Mouse (Mus musculus): Measurements from ENCODE around the gene Rhbdd1. TPM values are rescaled to one million over a fixed set of nuclear protein-coding genes. Genes with fewer than 3 reads are reported as not detected.
A peak's percentile ranks its signal among the peaks of the same experiment; 100 is the strongest.

The Rhbdd1 gene
- polyA plus RNA-seq, 1 experiment from 2014 or later, result 12.5 TPM

GRCm38 (mm10) chr1:82395371-82395770 lies 79.1 kb downstream of the Rhbdd1 start:
- Histone ChIP-seq H3K9me3 (ENCODE audit: control insufficient read depth, low read length) (no peaks in the 10 kb centered on the region), H3K27ac (ENCODE audit: low read length) (no peak overlapping the region), H3K9ac (ENCODE audit: low read length) (no peak overlapping the region), H3K4me1 (replicated peaks; ENCODE audit: control insufficient read depth, insufficient read depth, low read length) (no peaks in the 10 kb centered on the region), H3K27me3 (ENCODE audit: control insufficient read depth, insufficient read depth, low read depth, low read length) (no peaks in the 10 kb centered on the region), H3K4me3 (ENCODE audit: low read length) (no peak overlapping the region), H3K4me2 (ENCODE audit: low read depth, low read length) (no peak overlapping the region), H3K36me3 (ENCODE audit: control insufficient read depth, insufficient read depth, low read length) (no peaks in the 10 kb centered on the region)
- WGBS, result 74% methylated on average over 4 of the region's 4 CpGs
- no peak for ATAC-seq (ENCODE audit: low read depth)

- 79% methylated on average over 3 of the region's 3 CpGs for WGBS
- ATAC-seq (ENCODE audit: low read depth), result no peak
- Histone ChIP-seq H3K9me3 (ENCODE audit: control insufficient read depth, low read length) (no peaks in the 10 kb centered on the region), H3K36me3 (ENCODE audit: control insufficient read depth, insufficient read depth, low read length) (no peaks in the 10 kb centered on the region), H3K4me1 (replicated peaks; ENCODE audit: control insufficient read depth, insufficient read depth, low read length) (peaks cover 7% of the 10 kb centered on the region), H3K27me3 (ENCODE audit: control insufficient read depth, insufficient read depth, low read depth, low read length) (no peaks in the 10 kb centered on the region), H3K4me2 (ENCODE audit: low read depth, low read length) (no peak overlapping the region), H3K27ac (ENCODE audit: low read length) (no peak overlapping the region), H3K9ac (ENCODE audit: low read length) (no peak overlapping the region), H3K4me3 (ENCODE audit: low read length) (no peak overlapping the region)
Observed at GRCm38 (mm10) chr1:82407786-82408185, 91.5 kb downstream of the Rhbdd1 start.

- Histone ChIP-seq H3K4me1 (replicated peaks; ENCODE audit: control insufficient read depth, insufficient read depth, low read length) (peaks cover 7% of the 10 kb centered on the region), H3K27me3 (ENCODE audit: control insufficient read depth, insufficient read depth, low read depth, low read length) (no peaks in the 10 kb centered on the region), H3K27ac (ENCODE audit: low read length) (no peak overlapping the region), H3K4me3 (ENCODE audit: low read length) (no peak overlapping the region), H3K36me3 (ENCODE audit: control insufficient read depth, insufficient read depth, low read length) (no peaks in the 10 kb centered on the region), H3K9me3 (ENCODE audit: control insufficient read depth, low read length) (no peaks in the 10 kb centered on the region), H3K9ac (ENCODE audit: low read length) (no peak overlapping the region), H3K4me2 (ENCODE audit: low read depth, low read length) (no peak overlapping the region)
- WGBS, result 88% methylated on average over 9 of the region's 9 CpGs
- ATAC-seq (ENCODE audit: low read depth), result no peak
Observed at GRCm38 (mm10) chr1:82409271-82409670, 93.0 kb downstream of the Rhbdd1 start.

- Histone ChIP-seq H3K27me3 (ENCODE audit: control insufficient read depth, insufficient read depth, low read depth, low read length) (no peaks in the 10 kb centered on the region), H3K27ac (ENCODE audit: low read length) (no peak overlapping the region), H3K9me3 (ENCODE audit: control insufficient read depth, low read length) (no peaks in the 10 kb centered on the region), H3K9ac (ENCODE audit: low read length) (no peak overlapping the region), H3K4me3 (ENCODE audit: low read length) (no peak overlapping the region), H3K4me1 (replicated peaks; ENCODE audit: control insufficient read depth, insufficient read depth, low read length) (peaks cover 7% of the 10 kb centered on the region), H3K36me3 (ENCODE audit: control insufficient read depth, insufficient read depth, low read length) (no peaks in the 10 kb centered on the region), H3K4me2 (ENCODE audit: low read depth, low read length) (no peak overlapping the region)
- 69% methylated on average over 3 of the region's 3 CpGs for WGBS
- no peak for ATAC-seq (ENCODE audit: low read depth)
Observed at GRCm38 (mm10) chr1:82410548-82410947, 94.3 kb downstream of the Rhbdd1 start.

DNA sequence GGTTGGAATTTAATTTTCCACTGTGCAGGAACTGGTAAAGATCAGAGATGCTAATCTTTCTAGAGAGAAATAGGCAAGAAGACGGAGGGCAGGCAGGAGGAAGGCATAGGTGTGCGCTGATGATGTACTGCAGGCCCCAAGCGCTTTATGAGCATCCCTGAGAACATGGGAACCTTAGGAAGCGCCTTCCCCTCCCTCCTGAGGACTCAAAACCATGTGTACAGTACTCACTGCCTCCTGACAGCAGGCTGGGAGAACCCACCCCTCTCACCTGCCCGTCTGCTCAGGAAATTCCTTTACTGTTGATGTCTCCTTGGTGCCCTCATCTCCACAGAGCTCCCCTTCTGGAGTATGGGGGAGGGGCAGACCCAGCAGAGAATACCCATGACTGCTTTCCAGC lies 95.3 kb downstream of the Rhbdd1 start:
- no peak overlapping the region for H3K4me2 ChIP-seq (ENCODE audit: low read depth, low read length)
- H3K9me3 ChIP-seq (ENCODE audit: control insufficient read depth, low read length), result no peaks in the 10 kb centered on the region
- ATAC-seq (ENCODE audit: low read depth), result no peak
- WGBS, result 69% methylated on average over 5 of the region's 5 CpGs
- H3K4me3 ChIP-seq (ENCODE audit: low read length), result no peak overlapping the region
- H3K4me1 ChIP-seq (replicated peaks; ENCODE audit: control insufficient read depth, insufficient read depth, low read length), result peaks cover 7% of the 10 kb centered on the region
- H3K9ac ChIP-seq (ENCODE audit: low read length), result no peak overlapping the region
- H3K27ac ChIP-seq (ENCODE audit: low read length), result no peak overlapping the region
- H3K36me3 ChIP-seq (ENCODE audit: control insufficient read depth, insufficient read depth, low read length), result no peaks in the 10 kb centered on the region
- no peaks in the 10 kb centered on the region for H3K27me3 ChIP-seq (ENCODE audit: control insufficient read depth, insufficient read depth, low read depth, low read length)

DNA sequence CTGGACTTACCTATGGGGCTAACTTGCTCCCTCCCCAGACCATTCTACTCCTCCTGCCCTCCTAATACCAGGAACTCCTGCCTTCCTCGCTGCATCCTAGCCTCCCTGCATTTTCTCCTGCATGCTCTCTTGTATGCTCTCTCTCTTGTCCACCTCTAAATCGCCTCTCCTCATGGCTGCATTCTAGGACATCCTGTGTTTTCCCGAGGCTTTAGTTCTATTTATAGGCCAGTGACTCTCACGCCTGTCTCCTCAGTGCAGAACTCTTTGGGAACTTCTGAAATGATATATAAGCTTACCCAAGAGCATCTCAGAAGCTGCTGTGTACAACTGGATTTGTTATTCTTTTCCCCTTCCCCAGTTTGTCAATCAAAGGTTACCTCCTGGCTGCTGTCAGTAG lies 95.8 kb downstream of the Rhbdd1 start:
- peaks cover 7% of the 10 kb centered on the region for H3K4me1 ChIP-seq (replicated peaks; ENCODE audit: control insufficient read depth, insufficient read depth, low read length)
- no peaks in the 10 kb centered on the region for H3K36me3 ChIP-seq (ENCODE audit: control insufficient read depth, insufficient read depth, low read length)
- H3K27ac ChIP-seq (ENCODE audit: low read length), result no peak overlapping the region
- H3K4me3 ChIP-seq (ENCODE audit: low read length), result no peak overlapping the region
- H3K9me3 ChIP-seq (ENCODE audit: control insufficient read depth, low read length), result no peaks in the 10 kb centered on the region
- H3K4me2 ChIP-seq (ENCODE audit: low read depth, low read length), result no peak overlapping the region
- ATAC-seq (ENCODE audit: low read depth), result no peak
- H3K9ac ChIP-seq (ENCODE audit: low read length), result no peak overlapping the region
- WGBS, result 27% methylated on average over 4 of the region's 4 CpGs
- H3K27me3 ChIP-seq (ENCODE audit: control insufficient read depth, insufficient read depth, low read depth, low read length), result no peaks in the 10 kb centered on the region

GRCm38 (mm10) chr1:82414434-82415045 lies 98.3 kb downstream of the Rhbdd1 start:
- Histone ChIP-seq H3K27me3 (ENCODE audit: control insufficient read depth, insufficient read depth, low read depth, low read length) (no peaks in the 10 kb centered on the region), H3K36me3 (ENCODE audit: control insufficient read depth, insufficient read depth, low read length) (no peaks in the 10 kb centered on the region), H3K4me3 (ENCODE audit: low read length) (no peak overlapping the region), H3K9me3 (ENCODE audit: control insufficient read depth, low read length) (no peaks in the 10 kb centered on the region), H3K4me2 (ENCODE audit: low read depth, low read length) (no peak overlapping the region), H3K4me1 (replicated peaks; ENCODE audit: control insufficient read depth, insufficient read depth, low read length) (peaks cover 7% of the 10 kb centered on the region), H3K27ac (ENCODE audit: low read length) (no peak overlapping the region), H3K9ac (ENCODE audit: low read length) (no peak overlapping the region)
- no peak for ATAC-seq (ENCODE audit: low read depth)
- WGBS, result 75% methylated on average over 3 of the region's 3 CpGs

DNA sequence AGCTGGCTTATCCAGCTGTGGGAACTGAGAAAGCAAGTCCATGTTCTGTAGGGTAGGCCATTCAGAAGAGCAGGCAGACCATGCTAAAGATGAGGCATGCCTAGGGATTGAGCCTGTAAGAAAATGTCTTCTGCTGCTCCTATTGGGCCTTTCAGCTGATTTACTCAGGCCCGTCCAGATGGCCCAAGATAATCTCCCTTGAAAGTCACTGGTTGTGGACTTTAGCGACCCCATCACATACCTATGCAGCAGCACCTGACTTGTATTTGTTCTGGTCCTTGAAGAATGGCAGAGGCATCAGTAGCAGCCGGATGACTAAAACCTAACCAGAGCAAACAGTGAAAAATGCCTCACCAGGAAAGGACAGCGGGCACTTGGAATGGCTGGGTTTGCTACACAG lies 99.4 kb downstream of the Rhbdd1 start:
- no peak overlapping the region for H3K4me3 ChIP-seq (ENCODE audit: low read length)
- ATAC-seq (ENCODE audit: low read depth), result no peak
- no peak overlapping the region for H3K27ac ChIP-seq (ENCODE audit: low read length)
- H3K9ac ChIP-seq (ENCODE audit: low read length), result no peak overlapping the region
- peaks cover 7% of the 10 kb centered on the region for H3K4me1 ChIP-seq (replicated peaks; ENCODE audit: control insufficient read depth, insufficient read depth, low read length)
- H3K36me3 ChIP-seq (ENCODE audit: control insufficient read depth, insufficient read depth, low read length), result no peaks in the 10 kb centered on the region
- no peaks in the 10 kb centered on the region for H3K9me3 ChIP-seq (ENCODE audit: control insufficient read depth, low read length)
- 64% methylated on average over 4 of the region's 4 CpGs for WGBS
- H3K4me2 ChIP-seq (ENCODE audit: low read depth, low read length), result no peak overlapping the region
- H3K27me3 ChIP-seq (ENCODE audit: control insufficient read depth, insufficient read depth, low read depth, low read length), result no peaks in the 10 kb centered on the region

GRCm38 (mm10) chr1:82427729-82428128 lies 111.5 kb downstream of the Rhbdd1 start:
- H3K4me3 ChIP-seq (ENCODE audit: low read length), result no peak overlapping the region
- H3K4me2 ChIP-seq (ENCODE audit: low read depth, low read length), result no peak overlapping the region
- 86% methylated on average over 5 of the region's 5 CpGs for WGBS
- no peaks in the 10 kb centered on the region for H3K9me3 ChIP-seq (ENCODE audit: control insufficient read depth, low read length)
- no peak overlapping the region for H3K9ac ChIP-seq (ENCODE audit: low read length)
- H3K36me3 ChIP-seq (ENCODE audit: control insufficient read depth, insufficient read depth, low read length), result no peaks in the 10 kb centered on the region
- no peak for ATAC-seq (ENCODE audit: low read depth)
- H3K27me3 ChIP-seq (ENCODE audit: control insufficient read depth, insufficient read depth, low read depth, low read length), result no peaks in the 10 kb centered on the region
- H3K27ac ChIP-seq (ENCODE audit: low read length), result no peak overlapping the region
- peaks cover 9% of the 10 kb centered on the region for H3K4me1 ChIP-seq (replicated peaks; ENCODE audit: control insufficient read depth, insufficient read depth, low read length)

- H3K9ac ChIP-seq (ENCODE audit: low read length), result no peak overlapping the region
- ATAC-seq (ENCODE audit: low read depth), result peak; percentile 86
- H3K4me2 ChIP-seq (ENCODE audit: low read depth, low read length), result no peak overlapping the region
- H3K4me3 ChIP-seq (ENCODE audit: low read length), result no peak overlapping the region
- no peaks in the 10 kb centered on the region for H3K36me3 ChIP-seq (ENCODE audit: control insufficient read depth, insufficient read depth, low read length)
- peak overlapping the region; percentile 77 for H3K27ac ChIP-seq (ENCODE audit: low read length)
- peaks cover 11% of the 10 kb centered on the region for H3K4me1 ChIP-seq (replicated peaks; ENCODE audit: control insufficient read depth, insufficient read depth, low read length)
- H3K27me3 ChIP-seq (ENCODE audit: control insufficient read depth, insufficient read depth, low read depth, low read length), result no peaks in the 10 kb centered on the region
- WGBS, result 19% methylated on average over 1 of the region's 1 CpGs
- no peaks in the 10 kb centered on the region for H3K9me3 ChIP-seq (ENCODE audit: control insufficient read depth, low read length)
Observed at GRCm38 (mm10) chr1:82429061-82429460, 112.8 kb downstream of the Rhbdd1 start.
